Comparison of ENCODE assay signal across 12 mouse cellular contexts in genomic region chr17:88473766-88474165, GRCm38 (mm10). TPM values are rescaled to one million over a fixed set of nuclear protein-coding genes. Genes with fewer than 3 reads are reported as not detected.
DNase-seq lines count a peak whose midpoint lies in the region; ATAC-seq and TF ChIP-seq lines count a peak whose summit lies in the region.
"Had no signal": no experiment of that assay in that cellular context is flagged by ENCODE, and none has a peak within 500 bp of the region (broad histone marks: within the 10 kb centered on the region; RNA-seq: fewer than 3 reads in every experiment).

No protein-coding gene starts in this region.

- peak overlapping the region; percentile 14; the same call in 1 of the 2 replicates for H3K27ac ChIP-seq in hindbrain, embryonic 14.5 days
- no peak overlapping the region for H3K27ac ChIP-seq in hindbrain, embryonic 13.5 days
- H3K27ac ChIP-seq in neural tube, embryonic 13.5 days (replicated peaks): 0 out of 2 replicates have a peak overlapping the region, but pooled peaks have one; percentile 11
- no peak overlapping the region for H3K27ac ChIP-seq in thymus, adult 2 months (ENCODE audit: control insufficient read depth, insufficient read depth, low read length)
- H3K27ac ChIP-seq in kidney, embryonic 15.5 days: no peak overlapping the region
- H3K27ac ChIP-seq: heart, embryonic 13.5 days; limb, embryonic 12.5 days; lung, embryonic 15.5 days; stomach, embryonic 15.5 days had no signal

- no peaks in the 10 kb centered on the region; the same call in 1 of the 2 replicates for H3K4me1 ChIP-seq in hindbrain, embryonic 14.5 days (replicated peaks; ENCODE audit: control insufficient read depth, insufficient read depth, low read length)
- no peaks in the 10 kb centered on the region for H3K4me1 ChIP-seq in hindbrain, embryonic 13.5 days (replicated peaks)
- H3K4me1 ChIP-seq in neural tube, embryonic 13.5 days (replicated peaks): peaks cover 7% of the 10 kb centered on the region
- no peaks in the 10 kb centered on the region for H3K4me1 ChIP-seq in thymus, adult 2 months (replicated peaks; ENCODE audit: control insufficient read depth, insufficient read depth, low read length)
- no peaks in the 10 kb centered on the region for H3K4me1 ChIP-seq in kidney, embryonic 15.5 days
- H3K4me1 ChIP-seq: heart, embryonic 13.5 days; limb, embryonic 12.5 days; lung, embryonic 15.5 days; stomach, embryonic 15.5 days had no signal

- TF ChIP-seq CTCF in thymus, adult 2 months (IDR thresholded peaks at IDR 0.05; ENCODE audit: borderline replicate concordance, control insufficient read depth, extremely low read depth, insufficient read depth, low read length, poor library complexity): no peak

- H3K4me3 ChIP-seq in hindbrain, embryonic 14.5 days (replicated peaks; ENCODE audit: low read length): no peak overlapping the region
- no peak overlapping the region for H3K4me3 ChIP-seq in hindbrain, embryonic 13.5 days
- H3K4me3 ChIP-seq in neural tube, embryonic 13.5 days: no peak overlapping the region
- no peak overlapping the region for H3K4me3 ChIP-seq in thymus, adult 2 months (ENCODE audit: control insufficient read depth, insufficient read depth, low read length)
- H3K4me3 ChIP-seq in kidney, embryonic 15.5 days (replicated peaks): no peak overlapping the region
- H3K4me3 ChIP-seq: heart, embryonic 13.5 days; limb, embryonic 12.5 days; lung, embryonic 15.5 days; stomach, embryonic 15.5 days had no signal

- H3K4me2 ChIP-seq in hindbrain, embryonic 14.5 days (replicated peaks): no peak overlapping the region
- no peak overlapping the region for H3K4me2 ChIP-seq in hindbrain, embryonic 13.5 days
- H3K4me2 ChIP-seq in neural tube, embryonic 13.5 days: no peak overlapping the region
- no peak overlapping the region for H3K4me2 ChIP-seq in kidney, embryonic 15.5 days
- H3K4me2 ChIP-seq: heart, embryonic 13.5 days; limb, embryonic 12.5 days; lung, embryonic 15.5 days; stomach, embryonic 15.5 days had no signal

- intact Hi-C loops in left cerebral cortex, postnatal 25 days (cut with DNase I): no loop called here

- no peak overlapping the region for H3K9ac ChIP-seq in hindbrain, embryonic 14.5 days
- H3K9ac ChIP-seq in hindbrain, embryonic 13.5 days: no peak overlapping the region
- no peak overlapping the region for H3K9ac ChIP-seq in neural tube, embryonic 13.5 days
- H3K9ac ChIP-seq in kidney, embryonic 15.5 days: no peak overlapping the region
- H3K9ac ChIP-seq: heart, embryonic 13.5 days; limb, embryonic 12.5 days; lung, embryonic 15.5 days; stomach, embryonic 15.5 days had no signal

- DNase-seq in hindbrain, embryonic 14.5 days (ENCODE audit: low spot score): peak; percentile 68
- DNase-seq in neural tube, embryonic 10.5 days (ENCODE audit: extremely low spot score, low spot score): no peak
- peak; percentile 40 to 67 for DNase-seq in left cerebral cortex, postnatal 25 days (ENCODE audit: low spot score in 2 of 2)
- DNase-seq in thymus, adult 2 months: no peak
- DNase-seq: kidney, postnatal 25 days had no signal

- H3K9me3 ChIP-seq in hindbrain, embryonic 14.5 days (ENCODE audit: control insufficient read depth, low read length): no peaks in the 10 kb centered on the region
- H3K9me3 ChIP-seq in hindbrain, embryonic 13.5 days: 0 out of 2 replicates have a peak, but pooled peaks cover 3% of the 10 kb centered on the region
- H3K9me3 ChIP-seq in neural tube, embryonic 13.5 days: no peaks in the 10 kb centered on the region
- H3K9me3 ChIP-seq in kidney, embryonic 15.5 days (replicated peaks): no peaks in the 10 kb centered on the region
- H3K9me3 ChIP-seq: limb, embryonic 12.5 days; lung, embryonic 15.5 days; stomach, embryonic 15.5 days had no signal

- no peak for ATAC-seq in hindbrain, embryonic 14.5 days (ENCODE audit: low FRiP score)
- ATAC-seq in hindbrain, embryonic 13.5 days (ENCODE audit: low FRiP score): no peak
- no peak for ATAC-seq in neural tube, embryonic 13.5 days (ENCODE audit: low read depth)
- ATAC-seq in kidney, embryonic 15.5 days (replicated peaks; ENCODE audit: low FRiP score): no peak

- no peak for TF ChIP-seq POLR2A in thymus, adult 2 months (IDR thresholded peaks at IDR 0.05; ENCODE audit: control insufficient read depth, extremely low read depth, insufficient read depth, low read length, poor library complexity)

- no peaks in the 10 kb centered on the region for H3K27me3 ChIP-seq in hindbrain, embryonic 14.5 days (ENCODE audit: control insufficient read depth, insufficient read depth, low read length)
- no peaks in the 10 kb centered on the region for H3K27me3 ChIP-seq in hindbrain, embryonic 13.5 days
- H3K27me3 ChIP-seq in neural tube, embryonic 13.5 days: no peaks in the 10 kb centered on the region
- H3K27me3 ChIP-seq in thymus, adult 2 months (ENCODE audit: control insufficient read depth, insufficient read depth, low read length): no peaks in the 10 kb centered on the region
- no peaks in the 10 kb centered on the region for H3K27me3 ChIP-seq in kidney, embryonic 15.5 days
- H3K27me3 ChIP-seq: heart, embryonic 13.5 days; limb, embryonic 12.5 days; lung, embryonic 15.5 days; stomach, embryonic 15.5 days had no signal

- WGBS in hindbrain, embryonic 14.5 days: 51% methylated on average over 2 of the region's 2 CpGs
- 57% methylated on average over 2 of the region's 2 CpGs for WGBS in hindbrain, embryonic 13.5 days
- WGBS in neural tube, embryonic 13.5 days: 56% methylated on average over 2 of the region's 2 CpGs
- 72% methylated on average over 2 of the region's 2 CpGs for WGBS in thymus, adult 2 months
- 66% methylated on average over 2 of the region's 2 CpGs for WGBS in kidney, embryonic 15.5 days

- peaks cover 13% of the 10 kb centered on the region for H3K36me3 ChIP-seq in hindbrain, embryonic 14.5 days (replicated peaks; ENCODE audit: control insufficient read depth, insufficient read depth)
- peaks cover 18% of the 10 kb centered on the region for H3K36me3 ChIP-seq in hindbrain, embryonic 13.5 days
- peaks cover 23% of the 10 kb centered on the region for H3K36me3 ChIP-seq in neural tube, embryonic 13.5 days
- peaks cover 4% of the 10 kb centered on the region; the same call in 1 of the 2 replicates for H3K36me3 ChIP-seq in thymus, adult 2 months (ENCODE audit: control insufficient read depth, insufficient read depth, low read length)
- H3K36me3 ChIP-seq in kidney, embryonic 15.5 days: peaks cover 43% of the 10 kb centered on the region

RNA-seq across cellular contexts. Expression of gene Foxn2, which starts 33.3 kb away (rescaled TPM):
- 6.9 and 7.0 TPM in 2 replicates for polyA plus RNA-seq in hindbrain, embryonic 14.5 days (2014; fragmentation: Nextera tagmentation; extraction: Ambion mirVana)
- polyA plus RNA-seq in hindbrain, embryonic 13.5 days (2015; fragmentation: Nextera tagmentation; extraction: Ambion mirVana): 9.7 and 10.4 TPM in 2 replicates
- 9.7 and 10.3 TPM in 2 replicates for polyA plus RNA-seq in neural tube, embryonic 13.5 days (2015; fragmentation: Nextera tagmentation; extraction: Ambion mirVana)
- total RNA-seq in left cerebral cortex, postnatal 25 days (2021): 10 to 100 TPM; 15.2 to 15.4 TPM
- polyA plus RNA-seq in thymus, adult 2 months (2012; rRNA removed): 11.0 and 12.1 TPM in 2 replicates
- 14.6 and 15.8 TPM in 2 replicates for polyA plus RNA-seq in kidney, embryonic 15.5 days (2015; fragmentation: Nextera tagmentation; extraction: Ambion mirVana)

RNA-seq across cellular contexts. Expression of gene Ppp1r21, which starts 56.2 kb away (rescaled TPM):
- 47.8 and 48.6 TPM in 2 replicates for polyA plus RNA-seq in hindbrain, embryonic 14.5 days (2014; fragmentation: Nextera tagmentation; extraction: Ambion mirVana)
- 36.1 and 38.3 TPM in 2 replicates for polyA plus RNA-seq in hindbrain, embryonic 13.5 days (2015; fragmentation: Nextera tagmentation; extraction: Ambion mirVana)
- polyA plus RNA-seq in neural tube, embryonic 13.5 days (2015; fragmentation: Nextera tagmentation; extraction: Ambion mirVana): 40.0 and 42.8 TPM in 2 replicates
- 10 to 100 TPM; 84.6 to 85.9 TPM for total RNA-seq in left cerebral cortex, postnatal 25 days (2021)
- 40.9 and 43.9 TPM in 2 replicates for polyA plus RNA-seq in thymus, adult 2 months (2012; rRNA removed)
- polyA plus RNA-seq in kidney, embryonic 15.5 days (2015; fragmentation: Nextera tagmentation; extraction: Ambion mirVana): 26.4 and 26.8 TPM in 2 replicates

Comparison
In these comparisons a context has a peak if more than half of its experiments do, and no peak if none do; other contexts are left out.
1. H3K27ac ChIP-seq: peak in hindbrain, embryonic 14.5 days (single experiment) and neural tube, embryonic 13.5 days (single experiment); none in hindbrain, embryonic 13.5 days (single experiment), thymus, adult 2 months (single experiment) and kidney, embryonic 15.5 days (single experiment).
2. DNase-seq: peak in hindbrain, embryonic 14.5 days (single experiment) and left cerebral cortex, postnatal 25 days (2 of 2); none in neural tube, embryonic 10.5 days (single experiment) and thymus, adult 2 months (single experiment).